Mouse (Mus musculus) thymus, adult 2 months (tissue): ENCODE results near the gene 9430097D07Rik.

ENCODE experiments used
- CTCF ChIP-seq: fragments of 200-500 bp; IDR thresholded peaks from 2 replicates; pipeline ENCODE4 v1.5.1; 2012; ENCODE audit warnings: mild to moderate bottlenecking, control low read depth, low read length, moderate library complexity, borderline replicate concordance; ENCODE audit not compliant: control insufficient read depth, poor library complexity, insufficient read depth; ENCODE audit errors: extremely low read depth
- POLR2A ChIP-seq: fragments of 200-500 bp; IDR thresholded peaks from 2 replicates; pipeline ENCODE4 v1.6.1; 2012; ENCODE audit warnings: mild to moderate bottlenecking, low read length, control low read depth, moderate library complexity; ENCODE audit not compliant: control insufficient read depth, poor library complexity, insufficient read depth; ENCODE audit errors: extremely low read depth

DNA sequence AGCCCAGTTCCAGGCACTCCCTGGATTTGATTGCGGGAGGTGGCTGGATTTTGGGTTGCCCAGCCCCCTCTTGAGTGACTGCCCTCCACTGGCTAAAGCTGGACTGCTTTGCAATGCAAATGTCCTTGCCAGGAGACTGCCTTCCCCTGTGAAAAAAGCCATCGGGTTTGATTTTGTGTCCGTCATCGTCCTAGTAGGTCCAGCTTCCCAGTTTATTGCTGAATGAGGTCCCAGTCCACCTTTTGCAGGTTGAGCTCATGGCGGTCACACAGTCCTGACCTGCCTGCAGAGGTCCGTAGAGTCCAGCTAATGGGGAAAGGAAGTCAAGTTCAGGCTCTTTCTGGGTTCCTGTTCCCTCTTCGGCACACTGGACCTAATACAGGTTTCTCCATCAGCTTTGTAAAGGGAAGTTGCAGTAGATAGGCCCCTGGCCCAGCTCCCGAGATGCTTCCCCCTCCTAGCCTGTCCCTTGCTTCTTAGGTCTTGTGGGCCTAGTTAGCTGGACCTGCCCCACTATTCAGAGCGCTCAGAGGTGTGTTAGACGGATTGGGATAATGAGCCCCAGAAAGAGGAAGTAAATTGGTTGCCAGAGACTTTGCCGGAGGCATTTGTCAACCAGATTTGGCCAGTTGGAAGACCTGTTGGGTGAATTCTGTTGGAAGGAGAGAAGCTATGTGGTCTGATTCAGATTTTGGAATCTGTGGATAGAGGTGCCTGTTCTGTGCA is 38.7 kb downstream of the 9430097D07Rik start:
- TF ChIP-seq POLR2A, result no peak
- TF ChIP-seq CTCF, result no peak
